Mouse (Mus musculus) spleen, embryonic (tissue): ENCODE measurements around the gene Mta1.

ENCODE experiments used
- CTCF ChIA-PET: fragments of 350-600 bp; sonication (Branson Sonifier 250); formaldehyde crosslinking; loops from one replicate; lab custom pipeline; 2022; lab: Charles Lee

Gene Mta1

GRCm38 (mm10) chr12:113146112-113147057 is 48.3 kb downstream of the Mta1 start, which contains the start of gene Crip1:
Gene Crip1, plus strand, starts transcription at chr12:113146316.
- CTCF ChIA-PET, result interaction anchor here (0.6 to 2.1 kb wide), 5 partner anchors 9 to 76 kb away, joined by 3 to 10 read pairs (median 3); partner anchors contain the start of gene Tedc1

- CTCF ChIA-PET, result interaction anchor here (1.0 to 1.7 kb wide), 2 partner anchors 17 to 40 kb away, joined by 3 to 8 read pairs; no protein-coding TSS in a partner anchor
These were observed 49.4 kb downstream of the Mta1 start for GRCm38 (mm10) chr12:113147481-113147880.

GRCm38 (mm10) chr12:113148381-113149035 is 50.4 kb downstream of the Mta1 start:
- CTCF ChIA-PET, result interaction anchor here (0.5 to 1.7 kb wide), 3 partner anchors 39 to 1501 kb away, joined by 4 to 8 read pairs (median 6); no protein-coding TSS in a partner anchor

- CTCF ChIA-PET, result interaction anchor here (0.5 to 1.7 kb wide), 4 partner anchors 38 to 1500 kb away, joined by 3 to 15 read pairs (median 6); no protein-coding TSS in a partner anchor
These were observed 51.3 kb downstream of the Mta1 start for GRCm38 (mm10) chr12:113149341-113149740.

GRCm38 (mm10) chr12:113149896-113150295 is 51.8 kb downstream of the Mta1 start:
- CTCF ChIA-PET, result interaction anchor here (0.7 to 1.6 kb wide), 3 partner anchors 11 to 341 kb away, joined by 3 to 15 read pairs (median 5); no protein-coding TSS in a partner anchor

GRCm38 (mm10) chr12:113150591-113150990 is 52.5 kb downstream of the Mta1 start:
- CTCF ChIA-PET, result interaction anchor here (1.6 kb wide), 1 partner anchor 10 kb away, joined by 5 read pairs; no protein-coding TSS in a partner anchor

GRCm38 (mm10) chr12:113151046-113151445 is 53.0 kb downstream of the Mta1 start:
- CTCF ChIA-PET, result interaction anchor here (1.6 kb wide), 1 partner anchor 10 kb away, joined by 5 read pairs; no protein-coding TSS in a partner anchor

GRCm38 (mm10) chr12:113151661-113152271 is 53.7 kb downstream of the Mta1 start:
- CTCF ChIA-PET, result interaction anchor here (1.6 kb wide), 1 partner anchor 9 kb away, joined by 5 read pairs; no protein-coding TSS in a partner anchor

GRCm38 (mm10) chr12:113152272-113152661 is 54.2 kb downstream of the Mta1 start:
- CTCF ChIA-PET, result no interaction called here

- CTCF ChIA-PET, result interaction anchor here (0.6 to 1.2 kb wide), 2 partner anchors 18 to 524 kb away, joined by 3 to 8 read pairs; no protein-coding TSS in a partner anchor
These were observed 55.0 kb downstream of the Mta1 start for GRCm38 (mm10) chr12:113152991-113153525.

GRCm38 (mm10) chr12:113153971-113154370 is 55.9 kb downstream of the Mta1 start:
- CTCF ChIA-PET, result interaction anchor here (1.2 to 2.6 kb wide), 3 partner anchors 8 to 50 kb away, joined by 3 to 10 read pairs (median 3); partner anchors contain the start of gene Crip1

- CTCF ChIA-PET, result interaction anchor here (1.5 to 2.6 kb wide), 3 partner anchors 9 to 50 kb away, joined by 3 to 10 read pairs (median 7); partner anchors contain the start of genes Crip1 and Crip2
These were observed 56.6 kb downstream of the Mta1 start for GRCm38 (mm10) chr12:113154747-113155075.

- CTCF ChIA-PET, result interaction anchor here (1.1 to 2.6 kb wide), 4 partner anchors 9 to 58 kb away, joined by 3 to 10 read pairs (median 8); partner anchors contain the start of genes Crip1 and Crip2
These were observed 57.1 kb downstream of the Mta1 start for GRCm38 (mm10) chr12:113155076-113155771.

- CTCF ChIA-PET, result interaction anchor here (1.1 to 2.6 kb wide), 3 partner anchors 10 to 59 kb away, joined by 7 to 10 read pairs (median 10); partner anchors contain the start of genes Crip1 and Crip2
These were observed 57.9 kb downstream of the Mta1 start, which contains the start of gene Tedc1 for GRCm38 (mm10) chr12:113155887-113156539. Gene Tedc1, plus strand, starts transcription at chr12:113156421.

GRCm38 (mm10) chr12:113156540-113156929 is 58.5 kb downstream of the Mta1 start:
- CTCF ChIA-PET, result no interaction called here

- CTCF ChIA-PET, result no interaction called here
These were observed 58.9 kb downstream of the Mta1 start for GRCm38 (mm10) chr12:113157002-113157401.

- CTCF ChIA-PET, result no interaction called here
These were observed 59.4 kb downstream of the Mta1 start for GRCm38 (mm10) chr12:113157521-113157920.

- CTCF ChIA-PET, result no interaction called here
These were observed 59.9 kb downstream of the Mta1 start for GRCm38 (mm10) chr12:113157971-113158370.

- CTCF ChIA-PET, result interaction anchor here (0.6 kb wide), 1 partner anchor 49 kb away, joined by 4 read pairs; no protein-coding TSS in a partner anchor
These were observed 65.5 kb downstream of the Mta1 start for GRCm38 (mm10) chr12:113163561-113164006.
